Mouse (Mus musculus) activated CD4-positive, CD25-positive, alpha-beta regulatory T cell, adult 4 months (primary cell): Measurements from ENCODE around the gene Igf2r. TPM values are rescaled to one million over a fixed set of nuclear protein-coding genes. Genes with fewer than 3 reads are reported as not detected.
A peak's percentile ranks its signal among the peaks of the same experiment; 100 is the strongest.

ENCODE experiments used
- ATAC-seq: one replicate; pipeline ENCODE4 v1.8.0; 2017
- polyA plus RNA-seq, 2 experiments: library from polyadenylated mRNA; unstranded; fragments of 100-300 nt; shearing (Covaris generic); gene quantifications; one replicate each; pipeline ENCODE4 v1.2.1; 2017

Igf2r gene
- polyA plus RNA-seq, 2 experiments from 2014 or later: 23.9 to 33.2 TPM

GRCm38 (mm10) chr17:12668478-12669362 lies 100.7 kb downstream of the Igf2r start:
- no peak for ATAC-seq

DNA sequence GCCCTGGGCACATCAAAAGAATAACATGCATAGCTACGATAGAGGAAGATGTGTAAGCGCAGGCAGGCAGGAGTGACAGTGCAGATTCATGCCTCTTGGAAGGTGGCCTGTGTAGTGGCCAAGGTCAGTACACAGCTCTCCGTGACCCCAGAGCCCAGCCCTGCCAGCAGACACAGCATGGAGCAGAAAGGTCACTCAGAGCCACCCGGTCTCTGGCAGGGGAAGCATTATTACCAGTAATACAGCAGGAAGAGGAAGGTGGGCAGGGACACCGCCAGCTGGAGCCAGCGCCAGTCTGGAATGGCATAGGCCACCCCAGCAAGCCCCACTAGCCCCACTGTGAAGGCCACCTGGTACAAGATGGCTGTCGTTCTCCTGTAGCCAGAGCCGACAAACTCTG lies 105.3 kb downstream of the Igf2r start:
- no peak for ATAC-seq

DNA sequence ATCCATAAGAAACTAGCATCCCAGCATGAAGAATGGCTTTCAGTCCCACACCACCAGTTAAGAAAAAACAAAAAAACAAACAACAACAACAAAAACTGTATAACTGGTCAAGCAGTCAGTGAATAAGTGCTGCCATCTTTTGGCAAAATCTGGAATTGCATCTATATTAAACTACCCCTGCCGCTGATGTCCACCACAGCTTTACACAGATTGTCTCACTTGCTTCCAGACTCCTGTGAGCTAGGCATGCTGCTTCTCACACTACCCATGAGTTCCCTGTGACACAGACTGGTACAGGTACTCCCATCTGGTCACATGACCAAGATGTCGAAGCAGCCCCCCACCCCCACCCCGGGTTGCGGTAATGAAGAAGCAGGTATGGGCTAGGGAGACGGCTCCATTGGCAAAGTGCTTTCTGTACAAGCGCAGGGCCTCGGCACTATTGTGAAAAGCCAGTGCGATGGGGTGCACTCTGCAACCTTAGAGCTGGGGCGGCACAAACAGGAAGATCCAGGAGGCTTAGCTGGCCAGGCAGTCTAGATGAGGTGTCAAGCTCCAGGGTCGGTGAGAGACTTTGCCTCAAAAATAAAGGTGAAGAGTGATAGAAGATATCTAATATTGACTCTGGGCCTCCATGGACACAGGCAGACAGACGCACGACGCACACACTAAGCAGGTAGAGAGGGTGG lies 108.7 kb downstream of the Igf2r start:
- ATAC-seq: no peak

GRCm38 (mm10) chr17:12659233-12659632 lies 110.2 kb downstream of the Igf2r start:
- ATAC-seq: no peak

DNA sequence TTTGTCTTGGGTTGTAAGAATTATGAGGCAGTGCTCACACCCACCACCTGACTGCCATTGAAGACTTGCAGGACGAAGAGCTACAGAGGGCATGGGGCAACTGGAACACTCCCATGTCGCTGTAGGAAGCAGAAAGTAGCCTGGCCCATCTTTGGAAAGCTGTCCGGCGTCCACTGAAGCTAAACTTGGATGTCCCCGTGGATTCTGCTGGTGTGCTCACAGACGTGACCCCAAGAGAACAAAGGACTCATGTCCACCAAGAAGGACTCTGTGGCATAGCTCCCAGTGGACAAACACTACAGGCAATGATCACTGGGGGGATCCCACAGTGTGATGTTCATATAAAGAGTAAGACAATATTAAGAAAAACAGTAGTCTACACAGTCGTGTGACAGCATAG lies 110.7 kb downstream of the Igf2r start:
- no peak for ATAC-seq

- peak; percentile 93 for ATAC-seq
Measured at GRCm38 (mm10) chr17:12655826-12656225, 113.6 kb downstream of the Igf2r start.

DNA sequence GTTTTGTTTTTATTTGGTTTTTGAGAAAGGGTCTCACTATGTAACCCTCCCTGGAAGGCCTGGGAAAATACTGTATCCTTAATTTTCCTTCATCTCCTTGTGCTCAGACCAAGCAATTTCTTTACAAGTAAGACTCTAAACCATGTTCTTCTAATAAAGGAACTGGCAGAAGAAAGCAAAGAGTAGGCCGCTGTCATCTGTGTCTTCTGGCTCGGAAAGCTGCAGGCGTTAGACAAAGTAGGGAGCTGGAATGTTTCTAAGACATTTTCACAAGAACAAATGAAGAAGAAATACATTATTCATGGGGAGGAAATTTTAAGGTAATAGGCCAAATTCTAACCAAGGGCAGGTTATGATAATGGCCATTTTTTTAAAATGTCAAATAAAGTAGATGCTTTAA lies 115.4 kb downstream of the Igf2r start:
- ATAC-seq: no peak

DNA sequence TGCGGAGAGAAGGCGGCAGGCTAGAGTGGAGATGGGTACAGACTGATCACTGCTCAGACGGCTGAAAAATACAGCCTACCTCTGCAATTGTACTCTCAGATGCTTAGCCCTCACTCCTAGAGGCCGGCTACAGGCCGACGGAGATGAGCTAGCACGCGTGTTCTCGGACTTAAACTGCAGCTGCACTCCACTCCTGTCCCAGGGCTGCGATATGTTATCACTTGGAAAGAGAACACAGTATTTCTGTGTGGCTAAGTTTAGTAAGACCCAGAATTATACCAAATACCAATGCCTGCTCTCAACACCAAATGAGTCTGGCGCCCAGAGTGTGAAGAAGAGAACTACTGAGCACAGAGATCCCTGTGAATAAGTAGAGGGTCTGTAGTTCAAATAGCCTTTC lies 116.9 kb downstream of the Igf2r start:
- no peak for ATAC-seq

DNA sequence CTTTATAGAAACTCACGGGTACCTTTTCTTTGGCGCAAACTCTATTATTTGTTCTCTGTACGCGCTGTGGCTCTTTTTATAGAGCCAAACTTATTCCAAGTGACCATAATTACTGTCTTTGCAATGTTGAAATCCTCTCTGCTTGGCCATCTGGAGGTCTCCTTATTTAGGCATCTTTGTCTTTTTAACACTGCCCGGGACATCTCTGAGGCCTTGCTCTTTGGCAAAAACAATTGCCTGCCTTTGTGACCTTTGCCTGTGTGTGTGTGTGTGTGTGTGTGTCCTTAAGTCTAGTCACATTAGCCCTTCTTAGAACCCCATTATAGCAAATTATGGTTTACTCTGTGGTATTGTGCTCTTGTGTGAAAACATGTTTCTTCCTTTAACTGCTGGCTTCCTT lies 124.0 kb downstream of the Igf2r start:
- ATAC-seq: no peak

GRCm38 (mm10) chr17:12641087-12641486 lies 128.4 kb downstream of the Igf2r start:
- no peak for ATAC-seq

GRCm38 (mm10) chr17:12639585-12639984 lies 129.9 kb downstream of the Igf2r start:
- no peak for ATAC-seq

DNA sequence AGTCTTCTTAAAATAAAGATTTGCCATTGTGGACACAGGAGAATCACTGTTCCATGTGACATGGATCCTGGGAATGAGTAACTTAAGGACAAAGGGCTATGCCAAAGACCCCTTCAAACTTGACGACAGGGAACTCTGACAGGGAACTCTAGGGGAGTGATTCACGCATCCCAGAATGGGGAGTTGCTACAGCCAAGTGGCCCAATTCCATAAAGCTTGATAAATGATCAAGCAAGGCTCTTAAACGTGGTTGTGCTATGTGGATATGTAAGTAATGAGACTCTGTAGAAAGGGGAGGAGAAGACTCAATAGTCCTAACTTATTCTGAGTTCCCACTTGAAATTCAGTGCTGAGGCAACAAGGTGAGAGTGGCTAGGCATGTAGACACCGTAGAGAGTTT lies 134.7 kb downstream of the Igf2r start:
- no peak for ATAC-seq

Other genes starting within 250 kb of the Igf2r start
- gene Slc22a2, start 185.5 kb downstream of the Igf2r start, polyA plus RNA-seq: 1 to 10 TPM; 5.3 TPM
- gene Slc22a1, start 93.8 kb downstream of the Igf2r start, polyA plus RNA-seq: under 1 TPM in 1 of 2 experiments, not detected in 1; 0.81 TPM
- gene Mas1, start 98.5 kb upstream of the Igf2r start, polyA plus RNA-seq: under 1 TPM in 1 of 2 experiments, not detected in 1; 0.26 TPM
- gene Mrgprh, start 106.4 kb upstream of the Igf2r start, polyA plus RNA-seq: not detected
- 1 to 10 TPM in 1 of 2 experiments, under 1 TPM in 1; 0.62 to 1.2 TPM for gene Pnldc1, start 140.6 kb upstream of the Igf2r start, polyA plus RNA-seq
- 100 to 1,000 TPM; 259 to 267 TPM for gene Tcp1, start 146.0 kb upstream of the Igf2r start, polyA plus RNA-seq
- 100 to 1,000 TPM; 209 to 240 TPM for gene Mrpl18, start 146.7 kb upstream of the Igf2r start, polyA plus RNA-seq
- under 1 TPM in 1 of 2 experiments, not detected in 1; 0.93 TPM for gene Acat3, start 170.9 kb upstream of the Igf2r start, polyA plus RNA-seq
- 10 to 100 TPM; 38.5 to 40.3 TPM for gene Acat2, start 191.1 kb upstream of the Igf2r start, polyA plus RNA-seq
- gene Wtap, start 224.5 kb upstream of the Igf2r start, polyA plus RNA-seq: 100 to 1,000 TPM; 110 to 181 TPM
- gene Sod2, start 237.2 kb upstream of the Igf2r start, polyA plus RNA-seq: 10 to 100 TPM; 62.4 to 64.0 TPM